Comparison of ENCODE assay signal across 8 mouse cellular contexts in the genomic region with DNA sequence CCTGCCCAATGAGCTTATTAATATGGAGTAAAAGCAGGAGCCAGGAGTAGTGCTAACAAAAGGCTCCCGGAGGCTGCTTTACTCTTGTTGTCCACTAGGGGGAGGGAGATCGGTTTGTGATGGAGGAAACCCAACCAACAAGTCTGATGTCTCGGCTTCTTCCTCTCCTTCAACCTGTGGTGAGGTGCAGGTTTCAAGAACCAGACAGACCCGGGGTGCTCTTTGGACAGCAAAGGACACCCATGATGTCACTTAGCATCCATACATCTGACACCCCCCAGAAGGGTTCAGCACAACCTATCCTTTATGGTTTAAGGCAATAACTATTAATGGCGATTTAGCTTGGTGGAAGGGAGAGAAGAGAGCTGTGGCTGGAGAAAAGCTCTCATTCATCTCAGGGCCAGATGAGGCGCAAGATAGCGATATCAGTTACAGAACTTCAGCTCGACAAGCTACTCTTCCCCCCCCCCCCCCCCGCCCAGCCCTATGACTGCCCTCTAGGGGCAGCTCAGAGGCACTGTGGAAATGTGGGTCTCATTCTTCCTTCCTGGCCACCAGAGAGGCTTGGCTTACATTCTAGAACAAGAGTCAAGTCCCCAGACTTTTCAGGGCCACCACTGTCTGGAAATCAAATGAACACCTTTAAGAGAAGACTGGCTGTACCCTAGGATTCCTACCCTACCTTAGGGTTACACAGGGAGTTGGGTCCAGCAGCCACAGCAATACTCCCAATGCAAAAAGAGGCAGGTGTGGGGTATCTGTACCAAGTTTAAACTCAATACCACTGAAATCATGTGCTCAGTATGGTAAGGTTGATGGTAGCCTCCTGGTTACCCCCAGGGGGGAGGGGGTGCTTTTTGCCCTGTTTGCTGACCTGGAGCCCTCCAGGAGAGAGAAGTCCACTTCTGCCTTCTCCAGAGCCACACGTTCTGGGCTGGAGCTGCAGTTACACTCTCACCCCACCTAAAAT. TPM values are rescaled to one million over a fixed set of nuclear protein-coding genes. Genes with fewer than 3 reads are reported as not detected.
DNase-seq lines count a peak whose midpoint lies in the region; ATAC-seq lines count a peak whose summit lies in the region.

No protein-coding gene starts in this region.

- H3K36me3 ChIP-seq in heart, embryonic 12.5 days: peaks cover 89% of the 10 kb centered on the region
- H3K36me3 ChIP-seq in stomach, embryonic 14.5 days (ENCODE audit: control insufficient read depth, insufficient read depth, low read length): peaks cover 74% of the 10 kb centered on the region

- H3K4me1 ChIP-seq in heart, embryonic 12.5 days (replicated peaks): peaks cover 50% of the 10 kb centered on the region
- peaks cover 27% of the 10 kb centered on the region for H3K4me1 ChIP-seq in stomach, embryonic 14.5 days (ENCODE audit: control insufficient read depth, insufficient read depth, low read length)

- H3K4me3 ChIP-seq in heart, embryonic 12.5 days: no peak overlapping the region
- H3K4me3 ChIP-seq in stomach, embryonic 14.5 days (ENCODE audit: low read depth, low read length): no peak overlapping the region

- H3K9ac ChIP-seq in heart, embryonic 12.5 days: no peak overlapping the region
- H3K9ac ChIP-seq in stomach, embryonic 14.5 days (replicated peaks; ENCODE audit: low read depth, low read length): no peak overlapping the region

- ATAC-seq in cerebellum, adult (ENCODE audit: insufficient number of reproducible peaks, low FRiP score, low TSS enrichment): peak; percentile 23; the same call in 1 of the 2 replicates
- peak; percentile 75 for ATAC-seq in CD4-positive, CD25-positive, alpha-beta regulatory T cell, adult 4 months
- peak; percentile 15; the same call in 1 of the 2 replicates for ATAC-seq in heart, embryonic 12.5 days (ENCODE audit: insufficient number of reproducible peaks, low FRiP score)
- peak; percentile 56 for ATAC-seq in megakaryocyte progenitor cell, adult 5-6 weeks (replicated peaks; ENCODE audit: poor library complexity)
- 0 out of 2 replicates have a peak, but pooled peaks have one; percentile 5 for ATAC-seq in stomach, embryonic 14.5 days (ENCODE audit: insufficient number of reproducible peaks, insufficient read depth, low FRiP score, low read depth)

- no peaks in the 10 kb centered on the region for H3K9me3 ChIP-seq in heart, embryonic 12.5 days (replicated peaks)
- no peaks in the 10 kb centered on the region for H3K9me3 ChIP-seq in stomach, embryonic 14.5 days (ENCODE audit: control insufficient read depth, low read depth, low read length)

- no peaks in the 10 kb centered on the region for H3K27me3 ChIP-seq in heart, embryonic 12.5 days (replicated peaks)
- no peaks in the 10 kb centered on the region for H3K27me3 ChIP-seq in stomach, embryonic 14.5 days (ENCODE audit: control insufficient read depth, insufficient read depth, low read length)

- H3K4me2 ChIP-seq in heart, embryonic 12.5 days: no peak overlapping the region
- 0 out of 2 replicates have a peak overlapping the region, but pooled peaks have one; percentile 5 for H3K4me2 ChIP-seq in stomach, embryonic 14.5 days (replicated peaks; ENCODE audit: low read depth, low read length)

- WGBS in heart, embryonic 12.5 days: 23% methylated on average over 9 of the region's 10 CpGs
- 25% methylated on average over 9 of the region's 10 CpGs for WGBS in stomach, embryonic 14.5 days

- DNase-seq in cerebellum, adult 11 months: no peak
- DNase-seq in cerebellum, postnatal 14 days: peak; percentile 69 to 70
- DNase-seq in kidney, postnatal 10 days: peak; percentile 41

- H3K27ac ChIP-seq in heart, embryonic 12.5 days (ENCODE audit: poor library complexity, severe bottlenecking): no peak overlapping the region
- H3K27ac ChIP-seq in stomach, embryonic 14.5 days (ENCODE audit: low read length): no peak overlapping the region

RNA-seq across cellular contexts. Expression of gene Ccnd2, which starts 9.6 kb away (rescaled TPM):
- polyA plus RNA-seq in CD4-positive, CD25-positive, alpha-beta regulatory T cell, adult 4 months (2017; shearing (Covaris generic)): 100 to 1,000 TPM; 616 to 775 TPM
- polyA plus RNA-seq in heart, embryonic 12.5 days (2016; fragmentation: Nextera tagmentation; extraction: Ambion mirVana): 650 and 669 TPM in 2 replicates
- 76.9 and 124 TPM in 2 replicates for total RNA-seq in megakaryocyte progenitor cell, adult 5-6 weeks (2015)
- total RNA-seq in megakaryocyte progenitor cell, adult 5-6 weeks (2017): 38.8 and 51.4 TPM in 2 replicates
- 1,255 and 1,268 TPM in 2 replicates for polyA plus RNA-seq in stomach, embryonic 14.5 days (2014; fragmentation: Nextera tagmentation; extraction: Ambion mirVana)

RNA-seq across cellular contexts. Expression of gene Tigar, which starts 33.1 kb away (rescaled TPM):
- 10 to 100 TPM in 1 of 2 experiments, 1 to 10 TPM in 1; 7.6 to 10.6 TPM for polyA plus RNA-seq in CD4-positive, CD25-positive, alpha-beta regulatory T cell, adult 4 months (2017; shearing (Covaris generic))
- 9.1 and 9.2 TPM in 2 replicates for polyA plus RNA-seq in heart, embryonic 12.5 days (2016; fragmentation: Nextera tagmentation; extraction: Ambion mirVana)
- total RNA-seq in megakaryocyte progenitor cell, adult 5-6 weeks (2015): 8.4 and 9.8 TPM in 2 replicates
- 8.0 and 13.7 TPM in 2 replicates for total RNA-seq in megakaryocyte progenitor cell, adult 5-6 weeks (2017)
- polyA plus RNA-seq in stomach, embryonic 14.5 days (2014; fragmentation: Nextera tagmentation; extraction: Ambion mirVana): 3.4 and 3.8 TPM in 2 replicates

Comparison
In these comparisons a context has a peak if more than half of its experiments do, and no peak if none do; other contexts are left out.
1. ATAC-seq: peak in every context shown above with its lines; median percentile 75 in CD4-positive, CD25-positive, alpha-beta regulatory T cell, adult 4 months; 56 in megakaryocyte progenitor cell, adult 5-6 weeks; 23 in cerebellum, adult; 15 in heart, embryonic 12.5 days; 5 in stomach, embryonic 14.5 days.